Mouse (Mus musculus): ENCODE data around the gene Tnfrsf19. TPM values are rescaled to one million over a fixed set of nuclear protein-coding genes. Genes with fewer than 3 reads are reported as not detected.

The Tnfrsf19 gene
- 60.1 and 62.6 TPM in 2 replicates for polyA plus RNA-seq (2014; fragmentation: Nextera tagmentation; extraction: Ambion mirVana)

DNA sequence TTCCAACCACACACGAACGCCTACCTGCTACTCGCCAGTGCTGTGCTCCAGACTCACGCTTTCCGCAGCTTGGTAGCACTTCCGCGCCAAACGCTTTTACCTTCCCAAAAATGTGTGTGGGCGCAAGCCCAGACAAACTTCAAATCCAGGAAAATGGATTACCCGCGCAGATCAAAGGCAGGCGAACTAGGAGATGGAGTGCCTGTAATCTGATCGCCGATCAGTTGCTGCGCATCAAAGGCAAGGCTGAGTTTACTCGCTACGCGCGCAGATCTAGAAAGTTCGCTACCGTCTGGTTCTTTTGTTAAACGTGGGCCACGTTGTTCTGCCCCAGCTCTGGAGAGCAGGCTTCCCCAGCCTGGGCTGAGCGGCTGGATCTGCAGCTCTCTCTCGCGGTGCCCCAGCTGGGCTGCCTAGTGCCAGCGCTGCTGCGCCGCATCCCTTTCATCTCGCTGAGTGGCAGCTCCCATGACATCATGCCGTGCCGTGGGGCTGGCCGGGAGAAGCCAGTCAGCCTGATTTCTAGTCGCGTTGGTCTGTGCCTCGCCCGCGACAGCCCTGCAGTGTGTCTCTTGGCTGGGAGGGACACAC lies at the start of gene Tnfrsf19:
Gene Tnfrsf19 (minus strand): TSS at position 400 of the 591 bp plus-strand sequence.
- under 1% methylated on average over 38 of the region's 38 CpGs for whole genome bisulfite sequencing
- Histone ChIP-seq H3K4me2 (ENCODE audit: low read depth, low read length) (peak within 1 kb of the TSS; percentile 72), H3K36me3 (replicated peaks; ENCODE audit: control insufficient read depth, insufficient read depth, low read depth, low read length) (no peaks in the 10 kb centered on the region), H3K9ac (replicated peaks; ENCODE audit: low read length) (peak within 1 kb of the TSS; percentile 66), H3K9me3 (replicated peaks; ENCODE audit: control insufficient read depth, low read length) (no peaks in the 10 kb centered on the region), H3K27me3 (ENCODE audit: control insufficient read depth, insufficient read depth, low read length) (no peaks in the 10 kb centered on the region), H3K4me1 (ENCODE audit: control insufficient read depth, insufficient read depth, low read length) (peaks cover 5% of the 10 kb centered on the region; the same call in 1 of the 2 replicates), H3K4me3 (ENCODE audit: low read depth, low read length) (peak within 1 kb of the TSS; percentile 39), H3K27ac (replicated peaks; ENCODE audit: low read depth, low read length) (peak within 1 kb of the TSS; percentile 78)
- ATAC-seq (replicated peaks; ENCODE audit: insufficient number of reproducible peaks, low FRiP score, low TSS enrichment, low read depth): peak; percentile 96
- DNase-seq (ENCODE audit: low spot score): peak; percentile 90

DNA sequence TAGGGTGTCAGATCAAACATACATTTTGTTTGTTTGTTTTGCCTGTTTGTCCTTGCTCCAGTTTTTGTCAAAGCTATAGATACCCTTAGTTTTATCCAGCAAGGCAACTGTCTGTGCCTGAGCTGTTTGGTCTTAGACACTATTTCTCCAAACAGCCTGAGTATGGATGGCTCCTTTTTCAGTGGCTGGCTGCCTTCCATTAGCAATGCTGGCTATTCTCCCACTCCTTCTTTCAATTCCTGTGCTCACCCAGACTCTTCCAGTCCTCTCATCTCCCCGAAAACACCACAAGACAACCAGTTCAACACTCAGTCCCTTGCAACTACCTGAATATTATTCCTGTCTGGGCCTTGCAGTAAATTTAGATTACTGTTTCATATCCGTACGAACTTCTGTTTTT lies 45.8 kb upstream of the Tnfrsf19 start:
- H3K4me2 ChIP-seq (ENCODE audit: low read depth, low read length): no peak overlapping the region
- DNase-seq (ENCODE audit: low spot score): no peak
- no peak overlapping the region for H3K27ac ChIP-seq (replicated peaks; ENCODE audit: low read depth, low read length)
- no peak overlapping the region for H3K4me3 ChIP-seq (ENCODE audit: low read depth, low read length)
- no peak for ATAC-seq (replicated peaks; ENCODE audit: insufficient number of reproducible peaks, low FRiP score, low TSS enrichment, low read depth)
- WGBS: 92% methylated on average over 3 of the region's 3 CpGs
- H3K9me3 ChIP-seq (replicated peaks; ENCODE audit: control insufficient read depth, low read length): no peaks in the 10 kb centered on the region
- H3K36me3 ChIP-seq (replicated peaks; ENCODE audit: control insufficient read depth, insufficient read depth, low read depth, low read length): no peaks in the 10 kb centered on the region
- no peaks in the 10 kb centered on the region for H3K27me3 ChIP-seq (ENCODE audit: control insufficient read depth, insufficient read depth, low read length)
- no peaks in the 10 kb centered on the region for H3K4me1 ChIP-seq (ENCODE audit: control insufficient read depth, insufficient read depth, low read length)
- H3K9ac ChIP-seq (replicated peaks; ENCODE audit: low read length): no peak overlapping the region

DNA sequence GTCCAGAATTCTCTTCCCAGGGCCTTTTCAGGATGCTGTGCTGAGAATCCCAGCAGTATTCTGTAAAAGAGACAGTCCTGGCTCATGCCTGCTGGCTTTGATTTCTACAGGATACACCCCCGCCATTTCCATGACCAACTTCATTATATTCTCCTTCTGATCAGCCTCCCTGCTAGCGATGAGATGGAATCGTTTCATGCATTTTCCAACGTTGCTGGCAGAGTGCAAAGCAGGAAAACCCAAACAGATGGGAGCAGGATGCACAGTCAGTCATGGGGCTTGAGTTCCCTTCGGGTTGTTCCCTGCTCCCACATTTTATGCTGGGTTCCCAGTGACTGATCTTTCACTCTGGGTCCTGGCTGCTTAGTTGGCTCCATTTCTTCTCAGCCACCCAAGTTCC lies 44.7 kb upstream of the Tnfrsf19 start:
- DNase-seq (ENCODE audit: low spot score) (no peak), ATAC-seq (replicated peaks; ENCODE audit: insufficient number of reproducible peaks, low FRiP score, low TSS enrichment, low read depth) (no peak)
- no peak overlapping the region for H3K4me2 ChIP-seq (ENCODE audit: low read depth, low read length)
- no peaks in the 10 kb centered on the region for H3K27me3 ChIP-seq (ENCODE audit: control insufficient read depth, insufficient read depth, low read length)
- no peaks in the 10 kb centered on the region for H3K9me3 ChIP-seq (replicated peaks; ENCODE audit: control insufficient read depth, low read length)
- no peak overlapping the region for H3K4me3 ChIP-seq (ENCODE audit: low read depth, low read length)
- no peak overlapping the region for H3K9ac ChIP-seq (replicated peaks; ENCODE audit: low read length)
- no peaks in the 10 kb centered on the region for H3K36me3 ChIP-seq (replicated peaks; ENCODE audit: control insufficient read depth, insufficient read depth, low read depth, low read length)
- no peak overlapping the region for H3K27ac ChIP-seq (replicated peaks; ENCODE audit: low read depth, low read length)
- no peaks in the 10 kb centered on the region for H3K4me1 ChIP-seq (ENCODE audit: control insufficient read depth, insufficient read depth, low read length)
- WGBS: 75% methylated on average over 5 of the region's 5 CpGs

DNA sequence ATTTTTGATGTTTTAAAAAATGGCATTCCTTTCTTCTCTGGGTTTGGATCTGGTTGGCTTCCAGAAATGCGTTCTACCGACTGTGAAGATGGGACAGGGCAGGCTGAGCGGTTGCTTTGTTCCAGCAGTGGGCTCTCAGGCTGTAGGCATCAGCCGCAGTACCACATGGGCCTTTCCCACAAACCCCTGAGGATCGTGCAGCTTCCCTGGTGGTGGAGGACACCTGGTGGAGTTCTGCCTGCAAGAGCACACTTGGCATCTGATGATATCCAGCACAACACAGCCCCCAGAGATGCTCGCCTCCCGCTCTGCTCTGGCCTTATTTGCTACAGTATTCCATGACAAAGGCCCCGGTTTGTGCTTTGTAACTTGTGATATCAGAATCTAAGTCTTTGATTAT lies 41.9 kb upstream of the Tnfrsf19 start:
- ATAC-seq (replicated peaks; ENCODE audit: insufficient number of reproducible peaks, low FRiP score, low TSS enrichment, low read depth) (no peak), DNase-seq (ENCODE audit: low spot score) (no peak)
- no peaks in the 10 kb centered on the region for H3K27me3 ChIP-seq (ENCODE audit: control insufficient read depth, insufficient read depth, low read length)
- 72% methylated on average over 8 of the region's 8 CpGs for WGBS
- H3K9ac ChIP-seq (replicated peaks; ENCODE audit: low read length): no peak overlapping the region
- no peaks in the 10 kb centered on the region for H3K36me3 ChIP-seq (replicated peaks; ENCODE audit: control insufficient read depth, insufficient read depth, low read depth, low read length)
- no peak overlapping the region for H3K4me3 ChIP-seq (ENCODE audit: low read depth, low read length)
- no peak overlapping the region for H3K4me2 ChIP-seq (ENCODE audit: low read depth, low read length)
- no peaks in the 10 kb centered on the region for H3K9me3 ChIP-seq (replicated peaks; ENCODE audit: control insufficient read depth, low read length)
- no peak overlapping the region for H3K27ac ChIP-seq (replicated peaks; ENCODE audit: low read depth, low read length)
- no peaks in the 10 kb centered on the region for H3K4me1 ChIP-seq (ENCODE audit: control insufficient read depth, insufficient read depth, low read length)

DNA sequence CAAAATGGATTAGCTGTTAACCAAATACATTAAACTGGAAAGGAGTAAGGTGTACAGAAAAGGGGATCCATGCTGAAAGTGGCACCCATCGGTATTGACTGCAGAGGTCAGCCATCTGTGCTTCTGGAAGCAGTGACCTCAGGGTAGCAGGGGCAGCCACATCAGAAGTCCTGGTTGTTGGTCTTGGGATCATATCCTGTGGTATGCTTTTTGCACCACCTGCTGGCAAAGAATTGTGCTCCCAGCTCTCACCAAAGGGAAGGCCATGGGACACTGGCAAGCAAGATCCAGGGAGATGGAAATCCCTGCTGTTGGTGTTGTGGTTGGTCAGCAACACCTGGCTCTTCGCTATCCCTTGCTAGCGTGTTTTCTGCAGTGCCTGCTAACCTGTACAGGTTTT lies 39.0 kb upstream of the Tnfrsf19 start:
- DNase-seq (ENCODE audit: low spot score) (peak; percentile 63), ATAC-seq (replicated peaks; ENCODE audit: insufficient number of reproducible peaks, low FRiP score, low TSS enrichment, low read depth) (no peak)
- Histone ChIP-seq H3K4me3 (ENCODE audit: low read depth, low read length) (no peak overlapping the region), H3K9ac (replicated peaks; ENCODE audit: low read length) (no peak overlapping the region), H3K9me3 (replicated peaks; ENCODE audit: control insufficient read depth, low read length) (no peaks in the 10 kb centered on the region), H3K27me3 (ENCODE audit: control insufficient read depth, insufficient read depth, low read length) (no peaks in the 10 kb centered on the region), H3K4me2 (ENCODE audit: low read depth, low read length) (no peak overlapping the region), H3K36me3 (replicated peaks; ENCODE audit: control insufficient read depth, insufficient read depth, low read depth, low read length) (no peaks in the 10 kb centered on the region), H3K4me1 (ENCODE audit: control insufficient read depth, insufficient read depth, low read length) (no peaks in the 10 kb centered on the region), H3K27ac (replicated peaks; ENCODE audit: low read depth, low read length) (no peak overlapping the region)
- 66% methylated on average over 3 of the region's 3 CpGs for WGBS

DNA sequence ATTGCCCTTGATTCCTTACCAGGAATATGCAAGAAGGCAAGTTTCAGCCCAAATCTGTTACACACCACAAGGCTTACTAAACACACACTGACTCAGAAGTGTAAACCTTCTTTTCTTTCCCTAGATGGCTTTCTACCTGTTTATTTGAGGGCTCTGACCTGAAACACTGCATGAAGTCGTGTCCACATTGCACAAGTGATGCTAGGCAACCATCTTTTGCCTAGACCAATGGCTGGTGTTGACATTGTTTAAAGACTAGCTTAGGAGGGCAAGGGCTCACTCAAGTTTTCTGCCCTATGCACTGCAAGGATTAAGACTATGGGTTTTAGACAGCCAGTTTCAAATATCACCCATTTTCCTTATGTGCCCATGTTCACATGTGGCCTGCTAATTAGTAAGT lies 23.3 kb upstream of the Tnfrsf19 start:
- Histone ChIP-seq H3K36me3 (replicated peaks; ENCODE audit: control insufficient read depth, insufficient read depth, low read depth, low read length) (no peaks in the 10 kb centered on the region), H3K4me2 (ENCODE audit: low read depth, low read length) (no peak overlapping the region), H3K4me3 (ENCODE audit: low read depth, low read length) (no peak overlapping the region), H3K27ac (replicated peaks; ENCODE audit: low read depth, low read length) (no peak overlapping the region), H3K9me3 (replicated peaks; ENCODE audit: control insufficient read depth, low read length) (no peaks in the 10 kb centered on the region), H3K9ac (replicated peaks; ENCODE audit: low read length) (no peak overlapping the region), H3K4me1 (ENCODE audit: control insufficient read depth, insufficient read depth, low read length) (no peaks in the 10 kb centered on the region), H3K27me3 (ENCODE audit: control insufficient read depth, insufficient read depth, low read length) (no peaks in the 10 kb centered on the region)
- no peak for ATAC-seq (replicated peaks; ENCODE audit: insufficient number of reproducible peaks, low FRiP score, low TSS enrichment, low read depth)
- WGBS: 89% methylated on average over 1 of the region's 1 CpGs
- no peak for DNase-seq (ENCODE audit: low spot score)

DNA sequence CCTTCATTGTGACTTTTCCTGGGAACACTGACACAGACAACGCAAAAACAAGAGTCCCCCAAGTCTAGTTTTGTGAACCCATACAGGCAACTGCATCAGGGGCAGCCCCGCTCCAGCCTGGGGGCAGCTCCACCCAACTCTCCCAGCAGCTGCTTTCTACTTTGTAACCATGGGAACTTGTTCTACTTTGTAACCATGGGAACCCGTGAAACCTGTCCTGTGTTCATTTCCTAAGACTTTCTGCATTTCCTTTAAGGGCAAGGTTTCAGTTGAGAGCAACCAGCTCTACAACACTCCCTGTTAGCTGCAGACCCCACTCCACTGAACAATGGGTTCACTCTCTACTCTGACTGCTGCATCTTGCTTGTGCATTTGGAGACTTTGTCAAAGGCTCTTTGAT lies 15.4 kb upstream of the Tnfrsf19 start:
- H3K4me2 ChIP-seq (ENCODE audit: low read depth, low read length): no peak overlapping the region
- no peak for ATAC-seq (replicated peaks; ENCODE audit: insufficient number of reproducible peaks, low FRiP score, low TSS enrichment, low read depth)
- no peaks in the 10 kb centered on the region for H3K36me3 ChIP-seq (replicated peaks; ENCODE audit: control insufficient read depth, insufficient read depth, low read depth, low read length)
- 17% methylated on average over 3 of the region's 3 CpGs for WGBS
- H3K9me3 ChIP-seq (replicated peaks; ENCODE audit: control insufficient read depth, low read length): no peaks in the 10 kb centered on the region
- no peak overlapping the region for H3K27ac ChIP-seq (replicated peaks; ENCODE audit: low read depth, low read length)
- H3K4me3 ChIP-seq (ENCODE audit: low read depth, low read length): no peak overlapping the region
- DNase-seq (ENCODE audit: low spot score): peak; percentile 70
- no peak overlapping the region for H3K9ac ChIP-seq (replicated peaks; ENCODE audit: low read length)
- no peaks in the 10 kb centered on the region for H3K4me1 ChIP-seq (ENCODE audit: control insufficient read depth, insufficient read depth, low read length)
- no peaks in the 10 kb centered on the region for H3K27me3 ChIP-seq (ENCODE audit: control insufficient read depth, insufficient read depth, low read length)

DNA sequence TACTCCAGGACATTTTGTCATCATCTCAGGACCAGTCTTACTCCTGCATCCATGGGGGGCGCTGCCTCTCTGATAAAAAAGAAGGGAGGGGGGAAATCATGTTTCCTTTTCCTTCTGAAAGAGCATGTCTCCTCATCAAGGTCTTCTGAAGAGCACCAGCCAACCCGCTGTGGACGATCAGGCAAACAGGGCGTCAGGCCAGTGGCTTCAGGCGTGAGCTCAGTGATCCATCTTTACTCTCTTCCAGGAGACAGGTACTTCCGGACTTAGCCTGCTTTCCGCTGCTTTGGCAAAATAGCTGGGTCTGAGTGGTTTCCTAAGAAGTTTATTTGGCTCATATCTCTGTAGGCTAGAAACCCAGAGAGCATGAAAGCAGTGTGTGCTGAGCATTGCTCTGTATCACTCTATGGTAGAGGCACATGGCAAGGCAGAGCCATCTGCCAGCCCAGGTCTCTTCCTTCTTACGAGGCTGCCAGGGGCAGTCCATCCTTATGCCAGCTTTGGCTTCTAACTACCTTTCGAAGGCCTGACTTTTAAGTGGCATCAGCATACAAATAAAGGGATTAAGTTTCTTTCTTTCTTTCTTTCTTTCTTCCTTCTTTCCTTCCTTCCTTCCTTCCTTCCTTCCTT lies 13.1 kb upstream of the Tnfrsf19 start:
- H3K36me3 ChIP-seq (replicated peaks; ENCODE audit: control insufficient read depth, insufficient read depth, low read depth, low read length): no peaks in the 10 kb centered on the region
- no peaks in the 10 kb centered on the region for H3K27me3 ChIP-seq (ENCODE audit: control insufficient read depth, insufficient read depth, low read length)
- DNase-seq (ENCODE audit: low spot score) (no peak), ATAC-seq (replicated peaks; ENCODE audit: insufficient number of reproducible peaks, low FRiP score, low TSS enrichment, low read depth) (no peak)
- WGBS: 83% methylated on average over 9 of the region's 9 CpGs
- no peaks in the 10 kb centered on the region for H3K4me1 ChIP-seq (ENCODE audit: control insufficient read depth, insufficient read depth, low read length)
- H3K4me2 ChIP-seq (ENCODE audit: low read depth, low read length): no peak overlapping the region
- no peak overlapping the region for H3K9ac ChIP-seq (replicated peaks; ENCODE audit: low read length)
- no peak overlapping the region for H3K4me3 ChIP-seq (ENCODE audit: low read depth, low read length)
- no peaks in the 10 kb centered on the region for H3K9me3 ChIP-seq (replicated peaks; ENCODE audit: control insufficient read depth, low read length)
- no peak overlapping the region for H3K27ac ChIP-seq (replicated peaks; ENCODE audit: low read depth, low read length)

Data from embryonic facial prominence, embryonic 11.5 days (tissue).